10 mouse cellular contexts compared by ENCODE assay signal in genomic region chr6:4455961-4456617, GRCm38 (mm10). TPM values are rescaled to one million over a fixed set of nuclear protein-coding genes. Genes with fewer than 3 reads are reported as not detected.
DNase-seq lines count a peak whose midpoint lies in the region; ATAC-seq and TF ChIP-seq lines count a peak whose summit lies in the region.
"Had no signal": no experiment of that assay in that cellular context is flagged by ENCODE, and none has a peak within 500 bp of the region (broad histone marks: within the 10 kb centered on the region; RNA-seq: fewer than 3 reads in every experiment).

No protein-coding gene starts in this region.

- no peaks in the 10 kb centered on the region for H3K9me3 ChIP-seq in lung, embryonic 14.5 days (ENCODE audit: low read depth, low read length)
- H3K9me3 ChIP-seq in embryonic facial prominence, embryonic 12.5 days, result no peaks in the 10 kb centered on the region
- H3K9me3 ChIP-seq in kidney, embryonic 16.5 days (ENCODE audit: low read length), result no peaks in the 10 kb centered on the region
- no peaks in the 10 kb centered on the region for H3K9me3 ChIP-seq in stomach, embryonic 15.5 days

- H3K27ac ChIP-seq in lung, embryonic 14.5 days (ENCODE audit: low read depth), result peak overlapping the region; percentile 89
- H3K27ac ChIP-seq in embryonic facial prominence, embryonic 12.5 days, result peak overlapping the region; percentile 96
- H3K27ac ChIP-seq in kidney, embryonic 16.5 days (ENCODE audit: low read length), result peak overlapping the region; percentile 94
- H3K27ac ChIP-seq in stomach, embryonic 15.5 days, result peak overlapping the region; percentile 91
- H3K27ac ChIP-seq: macrophage had no signal

- no peak for ATAC-seq in lung, embryonic 14.5 days (ENCODE audit: insufficient read depth)
- ATAC-seq in embryonic facial prominence, embryonic 12.5 days (ENCODE audit: insufficient number of reproducible peaks, insufficient read depth, low FRiP score, low TSS enrichment), result no peak
- ATAC-seq in kidney, embryonic 16.5 days (ENCODE audit: low FRiP score, low TSS enrichment), result peak; percentile 65; the same call in 1 of the 2 replicates
- ATAC-seq in stomach, embryonic 15.5 days (ENCODE audit: insufficient read depth, low FRiP score, low read depth), result no peak
- ATAC-seq in erythroblast, adult 5-6 weeks (replicated peaks; ENCODE audit: low FRiP score, poor library complexity, severe bottlenecking), result no peak

- H3K36me3 ChIP-seq in lung, embryonic 14.5 days (ENCODE audit: insufficient read depth), result no peaks in the 10 kb centered on the region
- no peaks in the 10 kb centered on the region for H3K36me3 ChIP-seq in embryonic facial prominence, embryonic 12.5 days
- no peaks in the 10 kb centered on the region for H3K36me3 ChIP-seq in kidney, embryonic 16.5 days (ENCODE audit: insufficient read depth, low read length)
- no peaks in the 10 kb centered on the region for H3K36me3 ChIP-seq in stomach, embryonic 15.5 days

- 32% methylated on average over 5 of the region's 5 CpGs for WGBS in lung, embryonic 14.5 days
- WGBS in lung, adult 2 months, result 41% methylated on average over 5 of the region's 5 CpGs
- 8% methylated on average over 5 of the region's 5 CpGs for WGBS in embryonic facial prominence, embryonic 12.5 days
- 38% methylated on average over 5 of the region's 5 CpGs for WGBS in kidney, embryonic 16.5 days
- WGBS in stomach, embryonic 15.5 days, result 25% methylated on average over 5 of the region's 5 CpGs

- no peak overlapping the region for H3K9ac ChIP-seq in lung, embryonic 14.5 days
- no peak overlapping the region for H3K9ac ChIP-seq in embryonic facial prominence, embryonic 12.5 days
- H3K9ac ChIP-seq in kidney, embryonic 16.5 days (replicated peaks; ENCODE audit: low read length), result no peak overlapping the region
- no peak overlapping the region for H3K9ac ChIP-seq in stomach, embryonic 15.5 days

- H3K4me2 ChIP-seq in lung, embryonic 14.5 days, result no peak overlapping the region
- H3K4me2 ChIP-seq in embryonic facial prominence, embryonic 12.5 days (replicated peaks), result peak overlapping the region; percentile 3; the same call in 1 of the 2 replicates
- peak overlapping the region; percentile 26; the same call in 1 of the 2 replicates for H3K4me2 ChIP-seq in kidney, embryonic 16.5 days (replicated peaks; ENCODE audit: low read depth, low read length)
- H3K4me2 ChIP-seq in stomach, embryonic 15.5 days, result no peak overlapping the region

- TF ChIP-seq POLR2A in lung, adult 2 months (IDR thresholded peaks at IDR 0.05; ENCODE audit: borderline replicate concordance, extremely low read depth, low read depth, low read length), result no peak

- DNase-seq in lung, embryonic 14.5 days, result no peak
- DNase-seq in lung, adult 2 months, result no peak
- DNase-seq in frontal cortex, postnatal 14 days (ENCODE audit: low spot score in 2 of 2), result no peak
- no peak for DNase-seq in right cerebral cortex, postnatal 14 days

- peaks cover 15% of the 10 kb centered on the region for H3K4me1 ChIP-seq in lung, embryonic 14.5 days (ENCODE audit: insufficient read depth)
- no peaks in the 10 kb centered on the region for H3K4me1 ChIP-seq in lung, adult 2 months (ENCODE audit: control insufficient read depth, insufficient read depth, low read length)
- H3K4me1 ChIP-seq in embryonic facial prominence, embryonic 12.5 days, result peaks cover 18% of the 10 kb centered on the region
- H3K4me1 ChIP-seq in kidney, embryonic 16.5 days (ENCODE audit: insufficient read depth, low read length), result peaks cover 19% of the 10 kb centered on the region; the same call in 1 of the 2 replicates
- H3K4me1 ChIP-seq in stomach, embryonic 15.5 days, result peaks cover 4% of the 10 kb centered on the region; the same call in 1 of the 2 replicates

- H3K4me3 ChIP-seq in lung, embryonic 14.5 days (ENCODE audit: low read depth, low read length), result no peak overlapping the region
- no peak overlapping the region for H3K4me3 ChIP-seq in lung, adult 2 months (replicated peaks; ENCODE audit: extremely low read depth, low read depth, low read length)
- H3K4me3 ChIP-seq in embryonic facial prominence, embryonic 12.5 days, result no peak overlapping the region
- H3K4me3 ChIP-seq in kidney, embryonic 16.5 days (ENCODE audit: low read length), result no peak overlapping the region
- H3K4me3 ChIP-seq in stomach, embryonic 15.5 days (replicated peaks), result no peak overlapping the region
- H3K4me3 ChIP-seq: erythroblast, embryonic 14.5 days had no signal

- TF ChIP-seq CTCF in lung, embryonic 14.5 days (IDR thresholded peaks at IDR 0.05; ENCODE audit: low read depth), result no peak
- TF ChIP-seq CTCF in lung, adult 2 months (IDR thresholded peaks at IDR 0.05; ENCODE audit: insufficient read depth, low read length), result no peak

- no peaks in the 10 kb centered on the region for H3K27me3 ChIP-seq in lung, embryonic 14.5 days (ENCODE audit: insufficient read depth, low read length)
- no peaks in the 10 kb centered on the region for H3K27me3 ChIP-seq in embryonic facial prominence, embryonic 12.5 days
- H3K27me3 ChIP-seq in kidney, embryonic 16.5 days (ENCODE audit: insufficient read depth, low read length), result no peaks in the 10 kb centered on the region
- no peaks in the 10 kb centered on the region for H3K27me3 ChIP-seq in stomach, embryonic 15.5 days (replicated peaks)

RNA-seq across cellular contexts. Expression of gene Col1a2, which starts 48.5 kb away (rescaled TPM):
- 626 and 660 TPM in 2 replicates for polyA plus RNA-seq in lung, embryonic 14.5 days (2014; fragmentation: Nextera tagmentation; extraction: Ambion mirVana)
- 151 and 172 TPM in 2 replicates for polyA plus RNA-seq in lung, adult 2 months (2012; rRNA removed)
- polyA plus RNA-seq in embryonic facial prominence, embryonic 12.5 days (2016; fragmentation: Nextera tagmentation; extraction: Ambion mirVana), result 603 and 672 TPM in 2 replicates
- 551 and 618 TPM in 2 replicates for polyA plus RNA-seq in kidney, embryonic 16.5 days (2015; fragmentation: Nextera tagmentation; extraction: Ambion mirVana)
- polyA plus RNA-seq in stomach, embryonic 15.5 days (2015; fragmentation: Nextera tagmentation; extraction: Ambion mirVana), result 740 and 755 TPM in 2 replicates
- 0.19 and 0.84 TPM in 2 replicates for total RNA-seq in erythroblast, adult 5-6 weeks (2015; ENCODE audit: low replicate concordance)
- 0.51 and 0.70 TPM in 2 replicates for total RNA-seq in erythroblast, adult 5-6 weeks (2017; ENCODE audit: low replicate concordance)

Comparison
In these comparisons a context has a peak if more than half of its experiments do, and no peak if none do; other contexts are left out.
1. H3K4me2 ChIP-seq: peak in embryonic facial prominence, embryonic 12.5 days (single experiment) and kidney, embryonic 16.5 days (single experiment); none in lung, embryonic 14.5 days (single experiment) and stomach, embryonic 15.5 days (single experiment).
2. Peak in every context shown above with its lines, with median percentiles within 50 percentile points of each other: H3K27ac ChIP-seq.